Mouse (Mus musculus) MEL (cell line): ENCODE measurements at regions not wholly inside any gene's neighbourhood (a gene's known extent, or its start where the extent isn't known, plus 50 kb on each side); places are given as distances from the start of the nearest gene placed in this dataset.

Experiments used
- DNase-seq: peaks from one replicate; pipeline ENCODE4 v3.0.0; 2011; ENCODE audit warnings: low read depth, low spot score
- H3K27ac ChIP-seq: 2 replicates; pipeline ENCODE4 v1.5.1; 2012; ENCODE audit warnings: low read depth, mild to moderate bottlenecking, control low read depth, low read length, moderate library complexity; ENCODE audit not compliant: control insufficient read depth
- H3K27me3 ChIP-seq, 2 experiments: fragments of 150-350 bp in 1 of 2; sonication (generic) in 1 of 2; 2 replicates each; pipeline ENCODE4 v1.6.1; 2012; ENCODE audit warnings: low read length in 2 of 2, mild to moderate bottlenecking in 2 of 2, improper control_type of control experiment in 1 of 2, moderate library complexity in 1 of 2; ENCODE audit not compliant: insufficient read depth in 2 of 2, control insufficient read depth in 1 of 2
- H3K36me3 ChIP-seq, 2 experiments: 2 replicates each; pipeline ENCODE4 v1.6.1; 2012 to 2014; ENCODE audit warnings: low read length in 2 of 2, improper control_type of control experiment in 1 of 2, inconsistent platforms in 1 of 2, mild to moderate bottlenecking in 1 of 2; ENCODE audit not compliant: insufficient read depth in 2 of 2, control insufficient read depth in 1 of 2
- H3K4me1 ChIP-seq, 2 experiments: fragments of 150-350 bp in 1 of 2; sonication (generic) in 1 of 2; 2 replicates each; pipeline ENCODE4 v1.6.1; 2012; ENCODE audit warnings: low read length in 2 of 2, improper control_type of control experiment in 1 of 2, mild to moderate bottlenecking in 1 of 2; ENCODE audit not compliant: insufficient read depth in 2 of 2, control insufficient read depth in 1 of 2
- H3K4me3 ChIP-seq, 2 experiments: fragments of 150-350 bp in 1 of 2; sonication (generic) in 1 of 2; 2 replicates each; pipeline ENCODE4 v1.5.1; 2012; ENCODE audit warnings: low read depth in 2 of 2, low read length in 2 of 2, mild to moderate bottlenecking in 2 of 2, moderate library complexity in 2 of 2, control low read depth in 1 of 2, improper control_type of control experiment in 1 of 2; ENCODE audit not compliant: control insufficient read depth in 1 of 2, insufficient read depth in 1 of 2
- H3K79me2 ChIP-seq: 2 replicates; pipeline ENCODE4 v1.6.1; 2012; ENCODE audit warnings: mild to moderate bottlenecking, low read length, moderate library complexity; ENCODE audit not compliant: control insufficient read depth, poor library complexity, insufficient read depth
- H3K9ac ChIP-seq: 2 replicates; pipeline ENCODE4 v1.6.1; 2012; ENCODE audit warnings: low read depth, mild to moderate bottlenecking, control low read depth, low read length, moderate library complexity; ENCODE audit not compliant: control insufficient read depth, poor library complexity, severe bottlenecking
- H3K9me3 ChIP-seq: fragments of 150-350 bp; sonication (generic); replicated peaks from 2 replicates; pipeline ENCODE4 v1.6.1; 2012; ENCODE audit warnings: mild to moderate bottlenecking, low read length, improper control_type of control experiment, moderate library complexity; ENCODE audit not compliant: insufficient read depth
- BHLHE40 ChIP-seq: IDR thresholded peaks from 2 replicates; pipeline ENCODE4 v1.6.1; 2012; ENCODE audit warnings: low read depth, mild to moderate bottlenecking, inconsistent platforms, low read length, improper control_type of control experiment, borderline replicate concordance
- CHD1 ChIP-seq: IDR thresholded peaks from 2 replicates; pipeline ENCODE4 v1.6.1; 2012; ENCODE audit warnings: low read depth, mild to moderate bottlenecking, inconsistent platforms, low read length, improper control_type of control experiment
- CHD2 ChIP-seq: IDR thresholded peaks from 2 replicates; pipeline ENCODE4 v1.6.1; 2011; ENCODE audit warnings: low read length, improper control_type of control experiment
- CTCF ChIP-seq, 3 experiments: IDR thresholded peaks in 2 of 3; conservative IDR thresholded peaks in 1 of 3; 2 replicates each; pipeline ENCODE4 v1.5.1; 2011 to 2012; ENCODE audit warnings: low read length in 3 of 3, low read depth in 2 of 3, mild to moderate bottlenecking in 2 of 3, improper control_type of control experiment in 1 of 3, inconsistent platforms in 1 of 3, mixed read lengths in 1 of 3, moderate library complexity in 1 of 3; ENCODE audit not compliant: control insufficient read depth in 1 of 3, insufficient read depth in 1 of 3, poor library complexity in 1 of 3, severe bottlenecking in 1 of 3
- E2F4 ChIP-seq: IDR thresholded peaks from 2 replicates; pipeline ENCODE4 v1.6.1; 2011; ENCODE audit warnings: low read depth, low read length, improper control_type of control experiment, borderline replicate concordance
- EP300 ChIP-seq, 2 experiments: IDR thresholded peaks; 2 replicates each; pipeline ENCODE4 v1.6.1; 2011; ENCODE audit warnings: improper control_type of control experiment in 2 of 2, low read length in 2 of 2, low read depth in 1 of 2, mild to moderate bottlenecking in 1 of 2
- GABPA ChIP-seq: IDR thresholded peaks from 2 replicates; pipeline ENCODE4 v1.6.1; 2012; ENCODE audit warnings: low read depth, mild to moderate bottlenecking, inconsistent platforms, low read length, improper control_type of control experiment, moderate library complexity
- GATA1 ChIP-seq: IDR thresholded peaks from 2 replicates; pipeline ENCODE4 v1.6.1; 2011; ENCODE audit warnings: low read depth, low read length, improper control_type of control experiment
- HCFC1 ChIP-seq: IDR thresholded peaks from 2 replicates; pipeline ENCODE4 v1.6.1; 2012; ENCODE audit warnings: low read depth, mild to moderate bottlenecking, inconsistent platforms, low read length, improper control_type of control experiment, moderate library complexity
- KAT2A ChIP-seq: conservative IDR thresholded peaks from 2 replicates; pipeline ENCODE4 v1.6.1; 2012; ENCODE audit warnings: low read depth, low read length, improper control_type of control experiment, inconsistent platforms
- MAFK ChIP-seq: IDR thresholded peaks from 2 replicates; pipeline ENCODE4 v1.6.1; 2011; ENCODE audit warnings: low read depth, mild to moderate bottlenecking, low read length, improper control_type of control experiment, borderline replicate concordance
- MAX ChIP-seq: IDR thresholded peaks from 2 replicates; pipeline ENCODE4 v1.6.1; 2011; ENCODE audit warnings: low read length, improper control_type of control experiment
- MAZ ChIP-seq: IDR thresholded peaks from 2 replicates; pipeline ENCODE4 v1.6.1; 2012; ENCODE audit warnings: low read depth, mild to moderate bottlenecking, inconsistent platforms, low read length, improper control_type of control experiment
- MEF2A ChIP-seq: IDR thresholded peaks from 2 replicates; pipeline ENCODE4 v1.6.1; 2014; ENCODE audit warnings: low read depth, mild to moderate bottlenecking, inconsistent platforms, low read length, improper control_type of control experiment; ENCODE audit not compliant: poor library complexity, insufficient replicate concordance, severe bottlenecking; ENCODE audit errors: extremely low read depth
- MXI1 ChIP-seq: IDR thresholded peaks from 2 replicates; pipeline ENCODE4 v1.6.1; 2011; ENCODE audit warnings: mild to moderate bottlenecking, low read depth, low read length, improper control_type of control experiment
- MYB ChIP-seq: IDR thresholded peaks from 2 replicates; pipeline ENCODE4 v1.6.1; 2011; ENCODE audit warnings: mild to moderate bottlenecking, low read depth, low read length, improper control_type of control experiment
- MYC ChIP-seq: IDR thresholded peaks from 2 replicates; pipeline ENCODE4 v1.6.1; 2011; ENCODE audit warnings: low read depth, mild to moderate bottlenecking, low read length, improper control_type of control experiment, moderate library complexity
- NRF1 ChIP-seq: IDR thresholded peaks from 2 replicates; pipeline ENCODE4 v1.6.1; 2014; ENCODE audit warnings: low read depth, mild to moderate bottlenecking, inconsistent platforms, low read length, improper control_type of control experiment, moderate library complexity; ENCODE audit not compliant: poor library complexity, insufficient read depth, severe bottlenecking
- POLR2A ChIP-seq, 2 experiments: IDR thresholded peaks; 2 replicates each; pipeline ENCODE4 v1.6.1; 2011 to 2012; ENCODE audit warnings: low read length in 2 of 2, mild to moderate bottlenecking in 2 of 2, control low read depth in 1 of 2, improper control_type of control experiment in 1 of 2, low read depth in 1 of 2, moderate library complexity in 1 of 2; ENCODE audit not compliant: control insufficient read depth in 1 of 2, insufficient read depth in 1 of 2, poor library complexity in 1 of 2
- POLR2AphosphoS5 ChIP-seq: IDR thresholded peaks from 2 replicates; pipeline ENCODE4 v1.6.1; 2012; ENCODE audit warnings: low read depth, borderline replicate concordance, mild to moderate bottlenecking, inconsistent platforms, low read length, moderate library complexity, mixed read lengths
- RAD21 ChIP-seq: IDR thresholded peaks from 2 replicates; pipeline ENCODE4 v1.6.1; 2011; ENCODE audit warnings: mild to moderate bottlenecking, low read depth, low read length, improper control_type of control experiment
- RCOR1 ChIP-seq: IDR thresholded peaks from 2 replicates; pipeline ENCODE4 v1.6.1; 2012; ENCODE audit warnings: low read depth, mild to moderate bottlenecking, inconsistent platforms, low read length, improper control_type of control experiment
- SIN3A ChIP-seq: IDR thresholded peaks from 2 replicates; pipeline ENCODE4 v1.6.1; 2012; ENCODE audit warnings: low read length, improper control_type of control experiment, inconsistent platforms
- TAL1 ChIP-seq: IDR thresholded peaks from 2 replicates; pipeline ENCODE4 v1.6.1; 2012; ENCODE audit warnings: mild to moderate bottlenecking, inconsistent platforms, low read length, moderate library complexity, mixed read lengths
- TBP ChIP-seq: IDR thresholded peaks from 2 replicates; pipeline ENCODE4 v1.8.0; 2011; ENCODE audit warnings: low read depth, low read length, improper control_type of control experiment
- TCF12 ChIP-seq: IDR thresholded peaks from 2 replicates; pipeline ENCODE4 v1.6.1; 2014; ENCODE audit warnings: low read depth, mild to moderate bottlenecking, inconsistent platforms, low read length, improper control_type of control experiment, moderate library complexity
- UBTF ChIP-seq: IDR thresholded peaks from 2 replicates; pipeline ENCODE4 v1.6.1; 2012; ENCODE audit warnings: low read depth, mild to moderate bottlenecking, inconsistent platforms, low read length, improper control_type of control experiment, moderate library complexity, borderline replicate concordance; ENCODE audit not compliant: insufficient read depth
- USF1 ChIP-seq: IDR thresholded peaks from 2 replicates; pipeline ENCODE4 v1.6.1; 2014; ENCODE audit warnings: low read depth, mild to moderate bottlenecking, inconsistent platforms, low read length, improper control_type of control experiment, moderate library complexity
- ZC3H11A ChIP-seq: IDR thresholded peaks from 2 replicates; pipeline ENCODE4 v1.6.1; 2012; ENCODE audit warnings: low read depth, mild to moderate bottlenecking, inconsistent platforms, low read length, improper control_type of control experiment
- ZKSCAN1 ChIP-seq: IDR thresholded peaks from 2 replicates; pipeline ENCODE4 v1.6.1; 2012; ENCODE audit warnings: low read depth, mild to moderate bottlenecking, inconsistent platforms, low read length, improper control_type of control experiment, moderate library complexity

DNA sequence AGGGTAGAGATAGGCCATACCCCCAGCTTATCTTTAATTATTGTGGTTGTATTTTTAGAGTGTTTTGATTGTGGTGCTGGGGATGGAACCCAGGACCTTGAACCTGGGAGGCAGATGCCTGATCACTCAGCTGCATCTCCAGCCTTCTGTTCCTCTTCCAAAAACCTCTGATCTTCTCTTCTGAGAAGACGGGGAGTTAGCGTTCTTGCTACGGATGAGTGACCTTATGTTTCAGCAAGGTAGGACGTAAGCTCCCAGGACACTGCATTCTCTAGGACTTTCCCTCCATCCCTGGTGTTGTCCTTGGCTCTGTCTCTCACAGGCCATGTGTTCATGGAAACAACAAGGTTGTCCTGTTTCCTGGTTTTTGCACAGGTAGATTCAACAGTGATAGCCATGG lies 140.0 kb upstream of the 1700016C15Rik start:
- Histone ChIP-seq H3K9ac (no peak overlapping the region), H3K36me3 (no peaks in the 10 kb centered on the region), H3K9me3 (no peaks in the 10 kb centered on the region), H3K27ac (no peak overlapping the region), H3K79me2 (no peaks in the 10 kb centered on the region), H3K27me3 (peaks cover 0 to 1% of the 10 kb centered on the region in 2 experiments; a peak in 1 of 4 replicates), H3K4me1 (no peaks in the 10 kb centered on the region), H3K4me3 (no peak overlapping the region)
- no peak for DNase-seq
- TF ChIP-seq MAZ: no peak
- no peak for TF ChIP-seq GATA1
- TF ChIP-seq MYB: no peak
- no peak for TF ChIP-seq RAD21
- no peak for TF ChIP-seq ZKSCAN1
- no peak for TF ChIP-seq MAFK
- no peak for TF ChIP-seq EP300 (IDR thresholded peaks at IDR 0.05; ENCODE audit: low read depth in 1 of 2, low read length in 2 of 2)
- no peak for TF ChIP-seq BHLHE40
- TF ChIP-seq MAX: no peak
- TF ChIP-seq TBP: no peak
- TF ChIP-seq CHD1: no peak
- TF ChIP-seq E2F4: no peak
- no peak for TF ChIP-seq MEF2A
- TF ChIP-seq NRF1: no peak
- TF ChIP-seq UBTF: no peak
- TF ChIP-seq TAL1: no peak

DNA sequence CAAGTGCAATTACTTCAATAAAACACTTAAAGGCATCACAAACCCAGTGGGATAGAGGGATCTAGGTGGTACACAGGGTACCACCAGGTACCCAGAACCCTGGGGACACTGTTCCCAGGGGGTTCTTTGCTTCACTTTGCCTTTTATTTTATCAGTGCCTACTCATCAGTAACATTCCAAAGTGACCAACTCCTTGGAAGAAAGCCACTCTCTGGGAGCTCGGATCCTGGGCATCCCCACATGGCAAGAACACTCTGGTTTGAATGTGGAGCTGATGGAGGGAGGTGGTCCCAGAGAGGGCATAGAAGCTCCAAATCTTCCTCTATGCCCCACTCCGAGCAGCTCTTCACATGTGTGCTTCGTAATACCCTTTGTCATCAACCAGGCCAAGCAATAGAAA lies 137.9 kb upstream of the 1700016C15Rik start:
- Histone ChIP-seq H3K27ac (no peak overlapping the region), H3K9me3 (no peaks in the 10 kb centered on the region), H3K9ac (no peak overlapping the region), H3K4me3 (no peak overlapping the region), H3K36me3 (no peaks in the 10 kb centered on the region), H3K4me1 (no peaks in the 10 kb centered on the region), H3K27me3 (peaks cover 0 to 3% of the 10 kb centered on the region in 2 experiments; a peak in 2 of 4 replicates), H3K79me2 (no peaks in the 10 kb centered on the region)
- DNase-seq: no peak
- TF ChIP-seq GABPA (no peak), SIN3A (no peak), MYC (no peak), MXI1 (no peak), RAD21 (no peak), CTCF (IDR thresholded peaks at IDR 0.05 in 2 of 3, conservative IDR thresholded peaks at IDR 0.05 in 1 of 3; ENCODE audit: control insufficient read depth in 1 of 3, insufficient read depth in 1 of 3, low read depth in 2 of 3, low read length in 3 of 3, poor library complexity in 1 of 3, severe bottlenecking in 1 of 3) (no peak), TAL1 (no peak), USF1 (no peak), EP300 (IDR thresholded peaks at IDR 0.05; ENCODE audit: low read depth in 1 of 2, low read length in 2 of 2) (no peak), UBTF (no peak), CHD2 (no peak), KAT2A (no peak), POLR2A (IDR thresholded peaks at IDR 0.05; ENCODE audit: control insufficient read depth in 1 of 2, insufficient read depth in 1 of 2, low read depth in 1 of 2, low read length in 2 of 2, poor library complexity in 1 of 2) (no peak), CHD1 (no peak), ZC3H11A (no peak), MAZ (no peak), TCF12 (no peak), RCOR1 (no peak), HCFC1 (no peak), POLR2AphosphoS5 (no peak)
